Mouse (Mus musculus): Measurements from ENCODE around the gene Lyz1.
"Not testable (repeated sequence)": the region's sequence is repeated elsewhere in the genome, so short reads cannot be mapped to it uniquely, and the experiment has no call there.

Gene Lyz1

GRCm38 (mm10) chr10:117292671-117293070, at the start of gene Lyz1:
Lyz1 (minus strand) TSS chr10:117292868.
- no peak for DNase-seq (ENCODE audit: low spot score in 2 of 2)

DNA sequence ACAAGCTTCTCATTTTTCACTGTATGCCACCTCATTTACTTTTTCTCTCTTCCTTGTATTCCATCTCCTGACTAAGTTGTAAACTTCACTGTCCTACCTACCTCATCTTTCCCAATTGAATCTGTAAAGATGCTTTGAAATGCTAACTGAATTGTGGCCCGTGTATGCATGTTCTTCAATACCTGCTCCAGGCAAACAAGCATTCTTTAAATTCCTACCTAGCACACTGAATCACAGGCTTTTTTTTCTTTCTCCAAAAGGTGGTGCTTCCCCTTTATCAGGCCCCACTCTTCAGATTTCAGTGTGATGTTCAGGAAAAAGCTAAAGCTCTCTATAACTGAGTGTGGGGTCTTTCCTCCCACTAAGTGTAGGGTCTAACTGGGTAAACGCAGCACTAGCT, 49.7 kb upstream of the Lyz1 start:
- DNase-seq (ENCODE audit: low spot score in 2 of 2): no peak

DNA sequence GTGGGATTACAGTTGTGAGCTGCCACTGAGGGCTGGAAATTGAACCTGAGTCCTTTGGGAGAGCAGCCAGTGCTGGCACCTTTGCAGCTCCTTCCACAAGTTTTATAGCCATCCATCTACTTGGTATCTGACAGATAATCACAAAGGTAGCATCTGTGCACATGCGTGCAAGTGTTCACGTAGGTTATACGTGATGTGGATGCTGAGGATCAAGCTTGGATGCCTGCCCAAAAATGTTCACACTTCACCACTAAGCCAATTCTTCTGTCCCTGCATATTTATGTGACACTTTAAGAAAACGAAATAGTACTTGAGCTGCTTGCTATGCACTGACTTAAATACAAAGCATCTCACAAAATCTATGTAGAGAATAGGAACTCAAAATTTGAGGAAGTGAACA, 48.4 kb upstream of the Lyz1 start:
- no peak for DNase-seq (ENCODE audit: low spot score in 2 of 2)

DNA sequence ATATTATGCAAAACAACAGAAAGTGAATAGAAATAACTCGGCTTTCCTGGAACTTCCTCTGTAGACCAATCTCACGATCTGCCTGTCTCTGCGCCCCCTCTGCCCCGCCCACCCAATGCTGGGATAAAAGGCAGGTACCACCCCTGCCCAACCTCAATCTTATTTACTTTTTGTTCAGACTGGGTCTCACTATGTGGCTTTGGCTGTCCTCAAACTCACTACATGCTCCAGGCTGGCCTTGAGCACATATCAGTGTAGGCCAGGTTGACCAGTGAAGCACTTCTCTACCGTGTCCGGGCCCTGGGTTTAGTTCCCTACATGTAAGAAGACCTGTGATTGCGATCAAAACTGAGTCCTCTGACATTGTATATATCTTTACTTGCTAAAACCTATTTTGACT, 46.6 kb upstream of the Lyz1 start:
- no peak for DNase-seq (ENCODE audit: low spot score in 2 of 2)

GRCm38 (mm10) chr10:117337946-117338345, 45.3 kb upstream of the Lyz1 start:
- DNase-seq (ENCODE audit: low spot score in 2 of 2): no peak

DNA sequence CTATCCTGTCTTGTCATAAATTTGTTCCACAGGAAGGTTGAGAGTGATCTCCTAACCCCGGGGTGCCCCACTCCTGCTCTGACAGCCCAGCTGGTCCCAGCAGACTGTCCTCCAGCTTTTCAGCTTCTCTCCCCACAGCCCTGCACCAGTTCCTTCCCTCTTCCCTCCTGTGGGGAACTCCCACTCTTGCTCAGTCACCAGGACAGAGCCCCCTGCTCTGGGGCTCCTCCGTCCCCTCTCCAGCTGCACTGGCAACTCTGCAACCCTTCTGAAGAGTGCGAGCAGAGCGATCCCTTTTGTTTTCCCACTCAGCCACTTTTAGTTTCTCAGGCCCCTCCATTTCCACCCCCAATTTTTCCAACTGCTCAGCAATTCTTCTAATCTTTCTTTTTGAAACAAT, 43.0 kb upstream of the Lyz1 start:
- DNase-seq (ENCODE audit: low spot score in 2 of 2): no peak

DNA sequence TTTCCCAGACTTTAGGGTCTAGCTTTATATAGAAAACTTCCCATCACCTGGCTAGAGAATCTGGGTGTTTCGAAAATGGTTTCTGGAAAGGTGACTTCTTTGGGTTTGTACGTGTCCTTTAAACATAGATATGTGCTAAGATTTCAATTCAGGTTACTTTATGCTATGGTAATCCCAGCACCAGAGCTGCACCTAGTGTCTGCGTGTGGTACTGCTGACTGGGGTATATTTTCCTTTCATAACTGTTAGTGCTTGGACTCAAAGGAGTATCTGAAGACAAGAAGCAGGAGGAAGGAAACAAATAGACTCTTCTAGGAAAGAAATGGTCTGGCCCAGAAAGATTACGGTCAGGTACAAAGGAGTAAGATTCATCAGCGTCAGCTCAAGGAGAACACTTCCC, 37.9 kb upstream of the Lyz1 start:
- DNase-seq (ENCODE audit: low spot score in 2 of 2): no peak

- no peak for DNase-seq (ENCODE audit: low spot score in 2 of 2)
Measured at GRCm38 (mm10) chr10:117323782-117324181, 31.1 kb upstream of the Lyz1 start.

GRCm38 (mm10) chr10:117322630-117323029, 30.0 kb upstream of the Lyz1 start:
- DNase-seq (ENCODE audit: low spot score in 2 of 2): no peak

DNA sequence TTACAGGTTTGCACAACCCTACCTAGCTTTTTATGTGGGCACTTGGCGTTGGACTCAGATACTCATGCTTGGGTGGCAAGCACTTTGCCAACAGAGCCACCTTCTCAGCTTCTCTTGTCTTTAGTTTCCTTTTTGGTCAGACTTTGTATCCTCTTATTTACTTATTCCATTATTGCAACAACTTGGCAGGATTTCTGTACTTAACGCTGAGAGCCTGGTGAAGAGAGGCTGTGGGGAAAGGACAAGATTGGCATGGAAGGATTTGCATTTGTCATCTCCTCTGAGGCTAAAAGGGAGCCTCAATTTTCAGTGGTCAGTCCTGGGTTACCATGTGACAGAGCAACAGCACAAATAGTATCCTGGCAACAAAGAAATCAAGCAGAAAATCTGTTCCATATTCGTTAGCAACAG, 27.9 kb upstream of the Lyz1 start:
- DNase-seq (ENCODE audit: low spot score in 2 of 2): no peak

- no peak for DNase-seq (ENCODE audit: low spot score in 2 of 2)
Measured at GRCm38 (mm10) chr10:117316391-117316790, 23.7 kb upstream of the Lyz1 start.

DNA sequence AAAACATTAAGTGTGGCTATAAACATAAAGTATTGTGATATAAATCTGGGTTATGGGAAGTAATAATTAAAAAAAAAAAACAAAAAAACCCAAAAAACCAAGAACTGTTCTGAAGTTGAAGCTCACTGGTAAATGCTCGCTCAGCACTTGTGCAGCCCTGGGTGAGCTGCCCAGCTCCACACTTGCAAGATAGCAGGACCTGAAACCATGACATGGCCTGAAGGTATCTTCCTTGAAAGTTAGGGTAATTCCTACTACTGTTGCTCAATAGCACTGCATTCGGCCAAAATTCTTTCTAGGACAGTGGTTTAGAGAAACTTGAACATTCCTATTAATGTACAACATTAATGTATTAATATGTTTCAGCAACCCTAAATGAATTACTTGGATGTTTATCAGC, 20.5 kb upstream of the Lyz1 start:
- no peak for DNase-seq (ENCODE audit: low spot score in 2 of 2)

DNA sequence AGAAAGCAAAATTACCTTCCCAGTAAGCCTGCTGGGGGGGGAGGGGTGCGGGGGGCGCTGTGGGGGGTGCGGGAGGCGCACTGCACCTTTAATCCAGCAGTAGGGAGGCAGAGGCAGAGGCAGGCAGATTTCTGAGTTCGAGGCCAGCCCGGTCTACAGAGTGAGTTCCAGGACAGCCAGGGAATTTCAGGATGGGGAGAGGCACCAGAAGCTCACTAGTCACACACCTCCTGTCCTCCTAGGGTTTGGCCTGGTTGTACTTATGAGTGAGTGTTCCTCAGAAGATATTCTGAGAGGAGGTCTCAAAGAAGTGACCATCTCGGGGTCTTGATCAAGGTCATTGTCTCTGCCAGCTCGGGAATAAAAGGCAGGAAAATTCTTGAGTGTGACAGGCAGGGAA, 19.5 kb upstream of the Lyz1 start:
- DNase-seq (ENCODE audit: low spot score in 2 of 2): no peak

DNA sequence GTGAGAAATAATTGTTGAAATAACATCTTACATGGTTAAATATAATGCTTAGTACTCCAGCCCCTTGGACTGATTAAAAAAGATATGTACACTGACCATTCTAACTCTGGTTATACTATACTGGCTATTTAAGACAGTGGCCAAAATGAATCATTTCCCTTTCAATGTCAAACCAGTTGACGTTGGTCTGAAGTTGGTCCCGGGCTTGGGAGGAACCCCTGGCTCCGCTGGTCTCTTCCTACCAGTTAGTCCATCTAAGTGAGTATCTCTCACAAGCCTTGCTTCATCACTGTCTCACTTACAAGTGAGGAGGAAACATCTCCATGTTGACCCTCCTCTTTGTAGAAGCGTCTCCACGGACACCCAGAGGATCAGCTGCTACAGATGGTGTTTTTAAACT, 11.7 kb upstream of the Lyz1 start:
- no peak for DNase-seq (ENCODE audit: low spot score in 2 of 2)

- no peak for DNase-seq (ENCODE audit: low spot score in 2 of 2)
Measured at GRCm38 (mm10) chr10:117301688-117302087, 9.0 kb upstream of the Lyz1 start.

DNA sequence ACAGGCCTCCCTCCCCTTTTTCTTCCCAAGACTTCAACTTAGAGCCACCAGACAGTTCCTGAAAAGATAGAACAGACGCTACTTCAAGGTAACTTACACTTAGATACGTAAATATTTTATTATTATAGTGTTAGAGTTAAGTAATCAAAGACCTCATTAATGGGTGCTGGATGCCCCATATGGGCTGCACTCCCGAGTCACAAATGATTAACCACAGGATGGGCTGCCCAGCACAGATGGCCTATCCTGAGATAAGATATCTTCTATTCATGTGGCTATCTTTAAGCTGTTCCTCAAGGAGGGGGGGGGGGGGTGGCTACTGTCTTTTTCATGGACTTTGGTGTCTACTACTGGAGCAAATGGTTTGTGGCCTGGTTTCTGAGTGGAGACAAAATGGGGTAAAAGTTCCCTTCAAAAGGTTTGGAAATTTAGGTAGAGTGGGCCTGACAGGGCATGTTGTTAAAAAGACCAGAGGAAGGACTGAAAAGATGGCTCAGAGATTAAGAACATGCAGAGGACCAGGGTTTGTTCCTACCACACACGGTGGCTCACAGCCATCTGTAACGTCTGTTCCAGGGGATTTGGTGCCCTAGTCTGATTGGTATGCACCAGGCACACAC, 7.3 kb upstream of the Lyz1 start:
- DNase-seq (ENCODE audit: low spot score in 2 of 2): no peak

DNA sequence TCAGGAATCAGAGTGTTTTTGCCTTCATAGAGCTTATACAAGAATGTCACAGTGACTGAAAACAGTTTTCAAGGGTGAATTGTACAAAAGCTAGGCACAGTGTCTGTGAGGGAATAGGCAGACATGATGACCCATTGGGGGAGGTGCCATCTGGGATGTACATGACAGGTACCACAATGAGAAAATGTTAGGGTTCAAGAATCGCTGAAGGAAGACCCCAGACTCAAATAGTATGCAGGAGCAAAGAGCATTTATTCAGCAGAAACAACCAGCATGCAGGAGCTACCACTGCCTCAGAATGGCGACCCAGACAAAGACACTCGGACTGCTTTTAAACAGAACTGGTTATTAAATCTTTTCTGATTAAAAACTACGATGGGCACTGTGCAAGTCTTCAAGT, 6.4 kb upstream of the Lyz1 start:
- no peak for DNase-seq (ENCODE audit: low spot score in 2 of 2)

- no peak for DNase-seq (ENCODE audit: low spot score in 2 of 2)
Measured at GRCm38 (mm10) chr10:117298336-117298735, 5.7 kb upstream of the Lyz1 start.

GRCm38 (mm10) chr10:117290936-117291335, 1.7 kb downstream of the Lyz1 start:
- DNase-seq (ENCODE audit: low spot score in 2 of 2): not testable (repeated sequence)

DNA sequence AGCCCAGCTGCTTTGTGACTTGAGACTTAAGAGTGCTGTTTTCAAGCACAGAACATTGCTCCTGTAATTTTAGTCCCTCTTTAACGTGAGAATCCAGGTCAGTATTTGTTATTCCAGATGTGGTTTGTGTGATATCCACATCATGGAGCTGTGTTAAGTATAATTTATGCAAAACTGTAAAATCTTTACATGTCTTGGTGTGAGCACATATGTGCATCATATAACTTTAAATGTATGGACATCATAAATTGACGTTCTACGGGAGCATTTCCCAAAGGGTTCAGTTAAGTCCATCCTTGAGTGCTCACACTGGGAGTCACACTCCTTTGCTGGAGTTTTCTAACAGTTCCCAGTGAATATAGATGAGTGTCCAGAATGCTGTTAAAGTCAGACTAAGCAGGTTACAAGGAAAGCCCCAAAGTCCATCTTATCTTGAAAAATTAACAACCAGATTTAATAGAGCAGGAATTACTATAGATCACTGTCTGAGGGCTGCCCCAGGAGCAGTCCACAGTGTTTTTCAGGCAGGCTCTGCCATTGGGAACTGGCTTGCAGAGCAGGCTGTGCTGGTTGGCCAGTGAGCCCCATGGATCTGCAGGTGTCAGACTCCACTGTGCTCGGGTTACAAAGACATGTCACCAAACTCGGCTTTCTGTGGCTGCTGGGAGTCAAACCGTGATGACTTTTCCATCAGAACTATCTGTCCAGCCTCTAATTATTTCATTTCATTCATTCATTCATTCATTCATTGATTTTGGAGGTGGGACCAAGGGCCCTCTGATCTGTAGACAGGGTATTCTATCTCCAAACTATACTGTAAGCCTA, 2.4 kb downstream of the Lyz1 start:
- no peak for DNase-seq (ENCODE audit: low spot score in 2 of 2)

- not testable (repeated sequence) for DNase-seq (ENCODE audit: low spot score in 2 of 2)
Measured at GRCm38 (mm10) chr10:117289034-117289505, 3.6 kb downstream of the Lyz1 start.

DNA sequence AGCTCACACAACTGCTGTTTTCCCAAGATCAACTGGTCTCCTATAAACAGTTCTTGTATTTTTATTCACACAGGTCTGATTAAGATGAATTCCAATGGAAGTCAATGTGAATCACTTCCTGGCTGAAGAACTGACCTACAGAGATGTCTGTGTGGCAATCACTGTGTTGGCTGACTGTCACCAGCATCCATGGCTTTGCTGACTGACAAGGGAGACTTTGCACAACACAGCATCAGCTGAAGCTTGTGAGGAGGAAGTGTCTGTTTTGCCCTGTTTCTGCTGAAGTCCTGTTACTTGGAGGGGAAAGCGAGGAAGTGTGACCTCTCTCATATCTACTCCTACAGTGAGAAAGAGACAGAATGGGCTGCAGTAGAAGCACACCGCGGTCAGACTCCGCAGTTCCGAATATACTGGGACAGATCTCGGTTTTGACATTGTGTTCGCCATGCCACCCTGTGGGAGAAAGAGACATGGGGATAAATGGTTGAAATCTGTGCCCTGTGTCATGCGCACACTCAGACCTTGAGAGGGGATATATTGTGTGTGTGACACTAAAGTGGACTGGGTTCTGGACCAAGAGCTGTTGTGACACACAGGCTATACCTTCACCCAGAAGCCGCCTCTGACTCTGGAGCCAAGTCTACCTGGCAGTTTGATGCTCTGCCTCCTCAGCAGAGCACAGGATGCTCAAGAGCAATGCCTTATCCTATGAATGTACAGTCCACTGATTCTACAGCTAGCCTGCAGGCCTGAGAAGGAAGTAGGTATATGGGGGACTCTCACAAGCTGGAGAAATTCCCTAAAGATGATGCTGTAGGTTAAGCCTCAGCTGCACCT, 4.3 kb downstream of the Lyz1 start:
- DNase-seq (ENCODE audit: low spot score in 2 of 2): no peak

Measured in right cerebral cortex, postnatal 36 days (tissue).